Mouse (Mus musculus) heart, adult 2 months (tissue): ENCODE data around the gene Trim50.

Source experiments
- EP300 ChIP-seq: fragments of 200-500 bp; IDR thresholded peaks from 2 replicates; pipeline ENCODE4 v1.6.1; 2011; ENCODE audit warnings: low read depth, low read length, control low read depth; ENCODE audit not compliant: insufficient read depth
- POLR2A ChIP-seq: fragments of 200-500 bp; IDR thresholded peaks from 2 replicates; pipeline ENCODE4 v1.6.1; 2011; ENCODE audit warnings: mild to moderate bottlenecking, low read depth, low read length, control low read depth; ENCODE audit not compliant: insufficient read depth

DNA sequence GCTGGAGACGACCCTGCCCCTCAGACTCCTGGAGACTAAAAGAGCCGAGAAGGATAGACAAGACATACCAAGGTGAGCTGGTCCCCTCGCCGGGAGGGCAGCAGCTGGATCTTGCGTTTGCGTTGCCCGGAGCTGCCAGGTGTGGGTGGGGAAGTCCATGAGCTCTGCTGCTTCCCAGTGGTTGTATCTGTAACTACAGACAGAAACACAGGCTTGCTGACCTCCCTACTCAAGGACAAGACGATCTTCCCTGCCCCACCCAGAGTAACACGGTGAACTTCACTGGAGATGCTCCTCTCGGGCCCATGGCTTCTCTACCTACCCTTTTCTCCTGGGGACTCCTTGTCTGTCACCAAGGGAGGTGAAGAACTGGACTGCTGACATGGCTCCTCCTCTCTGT is 30.7 kb downstream of the Trim50 start:
- TF ChIP-seq POLR2A (no peak), EP300 (no peak)
